Mouse (Mus musculus) layer of hippocampus, adult 9-10 months (tissue): ENCODE data around the gene Art3.
"Not testable (repeated sequence)": the region's sequence is repeated elsewhere in the genome, so short reads cannot be mapped to it uniquely, and the experiment has no call there.

Source experiments
- DNase-seq: peaks from one replicate; pipeline ENCODE4 v3.0.0; 2022; ENCODE audit warnings: low spot score

Art3 gene

GRCm38 (mm10) chr5:92340606-92341005 is 9.0 kb downstream of the Art3 start:
- no peak for DNase-seq

GRCm38 (mm10) chr5:92345006-92345405 is 13.4 kb downstream of the Art3 start:
- DNase-seq: no peak

DNA sequence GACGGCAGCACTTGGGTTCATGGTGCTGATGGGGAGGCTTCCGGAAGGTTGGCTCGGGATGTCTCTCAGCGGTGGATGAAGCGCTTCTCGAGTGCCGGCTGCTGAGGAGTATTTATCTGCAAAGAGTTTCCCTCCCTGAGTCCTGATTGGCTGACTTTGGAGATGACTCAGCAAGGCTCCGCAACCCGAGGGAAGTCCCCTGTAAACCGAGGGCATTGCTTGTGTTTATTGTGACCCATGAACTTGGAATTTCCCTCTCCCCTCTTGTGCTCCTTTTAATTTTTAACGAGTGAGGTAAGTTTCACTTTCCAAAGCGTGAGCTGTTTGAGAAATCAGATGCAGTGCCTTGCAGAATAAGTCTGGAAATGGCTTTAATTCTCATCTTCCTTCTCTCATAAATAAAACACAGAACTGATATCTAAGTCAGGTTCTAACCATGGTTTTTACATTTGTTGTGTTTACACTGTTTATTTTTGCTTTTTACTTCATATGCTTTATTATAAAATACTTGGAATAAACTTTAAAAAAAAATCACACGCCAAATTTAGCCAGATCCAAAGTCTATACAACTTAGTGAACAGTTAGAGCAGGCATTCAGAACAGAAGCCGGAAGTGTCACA is 17.3 kb downstream of the Art3 start, which contains the start of gene Cxcl10:
Cxcl10 (minus strand) TSS at position 96 of the 620 bp plus-strand sequence.
- no peak for DNase-seq

DNA sequence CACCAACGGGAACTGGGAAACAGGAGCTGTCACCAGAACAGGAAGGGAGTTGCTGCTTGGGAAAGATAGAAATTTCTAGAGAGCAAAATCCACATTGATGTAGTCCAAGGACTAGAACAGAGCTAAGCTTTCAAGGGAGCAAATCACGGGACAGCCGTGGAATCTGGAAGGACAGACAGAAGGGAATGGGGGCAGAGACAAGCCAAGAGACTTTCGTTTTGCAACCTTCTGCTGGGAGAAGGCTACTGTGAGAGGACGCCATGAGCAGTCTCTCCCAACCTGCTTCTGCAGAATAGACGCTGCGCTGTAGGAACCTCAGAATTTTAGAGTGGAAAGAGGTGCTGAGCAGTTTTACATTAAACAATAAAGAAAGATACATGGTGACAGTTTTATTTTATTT is 18.1 kb downstream of the Art3 start:
- no peak for DNase-seq

DNA sequence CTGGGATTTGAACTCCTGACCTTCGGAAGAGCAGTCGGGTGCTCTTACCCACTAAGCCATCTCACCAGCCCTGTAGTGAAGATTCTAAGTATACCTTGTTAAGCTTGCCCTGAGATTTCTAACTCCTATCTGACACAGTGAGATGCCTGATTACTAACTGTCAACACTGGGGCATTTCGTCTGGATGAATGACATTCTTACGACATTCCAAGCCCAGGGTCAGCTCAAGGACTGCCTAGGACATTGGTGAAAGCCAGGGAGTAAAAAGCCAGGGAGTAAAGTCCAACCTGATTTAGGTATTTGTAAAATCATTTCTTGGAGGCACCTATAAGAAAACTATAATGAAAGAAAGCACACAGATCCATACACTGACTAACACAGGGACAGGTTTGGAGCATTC is 21.1 kb downstream of the Art3 start:
- not testable (repeated sequence) for DNase-seq

- no peak for DNase-seq
These were observed 21.9 kb downstream of the Art3 start for GRCm38 (mm10) chr5:92353517-92353916.

DNA sequence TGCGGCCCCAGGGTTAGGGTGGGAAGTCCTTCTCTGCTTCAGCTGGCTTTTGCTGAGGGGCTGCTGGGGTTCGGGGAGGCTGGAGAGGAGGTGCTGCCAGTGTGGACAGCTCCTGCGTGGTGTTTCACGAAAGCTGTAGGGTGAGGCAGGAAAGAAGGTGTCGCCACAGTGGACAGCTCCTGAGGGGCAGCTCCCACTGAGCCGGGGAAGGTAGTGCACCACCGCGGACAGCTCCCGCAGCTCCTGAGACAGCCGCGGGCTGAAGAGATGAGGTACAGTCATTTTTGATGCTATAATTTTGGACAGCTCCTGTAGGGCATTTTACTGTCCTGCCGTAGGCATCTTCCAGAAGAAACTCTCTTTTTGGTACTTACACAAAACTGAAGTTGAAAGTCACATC is 26.4 kb downstream of the Art3 start:
- DNase-seq: no peak

DNA sequence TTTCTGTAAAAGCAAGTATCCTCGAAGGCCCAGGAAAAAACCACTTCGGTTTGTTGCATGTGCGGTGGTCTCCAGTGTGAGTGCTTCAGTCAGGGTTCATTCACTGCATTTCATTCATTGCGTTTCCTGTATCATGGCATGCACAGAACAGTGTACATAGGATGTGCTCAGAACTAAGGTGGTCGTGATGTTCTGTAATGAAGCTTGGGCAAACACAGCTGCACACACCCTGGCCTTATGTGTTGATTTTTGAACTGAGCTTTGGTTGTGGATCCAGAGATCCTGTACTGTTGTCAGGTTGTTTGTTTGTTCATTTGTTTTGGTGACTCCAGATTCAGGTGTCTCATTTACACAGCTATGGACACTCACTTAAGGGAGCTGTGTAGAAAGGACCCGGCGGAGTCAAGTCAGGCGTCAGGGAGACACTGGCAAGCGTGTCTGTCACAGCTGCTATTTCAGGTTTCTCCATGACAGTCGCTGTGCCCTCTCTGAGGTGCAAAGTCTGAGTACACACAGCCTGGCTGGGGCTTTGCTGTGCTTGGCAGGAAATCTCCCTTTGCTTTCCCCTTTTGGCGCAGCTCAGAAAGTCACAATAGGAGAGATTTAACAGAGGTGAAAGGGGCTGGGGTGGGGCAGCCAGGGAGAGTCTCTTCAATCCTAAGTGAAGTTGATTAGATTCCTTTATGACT is 27.3 kb downstream of the Art3 start:
- no peak for DNase-seq

DNA sequence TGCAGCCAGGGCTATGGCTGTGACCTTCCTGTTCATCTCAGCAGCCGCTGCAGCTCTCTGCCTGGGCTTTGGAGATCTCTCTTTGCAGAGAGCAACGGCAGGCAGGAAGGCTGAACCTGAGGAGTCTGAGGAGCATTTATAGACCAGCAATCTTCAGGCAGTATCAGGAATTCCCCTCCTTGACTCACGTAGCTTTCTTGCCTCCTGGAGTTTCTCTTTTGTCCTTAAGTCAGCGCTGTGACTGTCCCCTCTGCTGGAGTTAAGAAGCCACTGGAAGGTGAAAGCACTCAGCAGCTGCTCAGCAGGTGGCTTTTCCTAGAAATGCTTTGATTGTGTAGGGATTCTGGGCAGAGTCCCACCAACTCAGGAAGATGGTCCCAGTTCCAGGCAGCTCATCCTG is 31.6 kb downstream of the Art3 start:
- DNase-seq: no peak

DNA sequence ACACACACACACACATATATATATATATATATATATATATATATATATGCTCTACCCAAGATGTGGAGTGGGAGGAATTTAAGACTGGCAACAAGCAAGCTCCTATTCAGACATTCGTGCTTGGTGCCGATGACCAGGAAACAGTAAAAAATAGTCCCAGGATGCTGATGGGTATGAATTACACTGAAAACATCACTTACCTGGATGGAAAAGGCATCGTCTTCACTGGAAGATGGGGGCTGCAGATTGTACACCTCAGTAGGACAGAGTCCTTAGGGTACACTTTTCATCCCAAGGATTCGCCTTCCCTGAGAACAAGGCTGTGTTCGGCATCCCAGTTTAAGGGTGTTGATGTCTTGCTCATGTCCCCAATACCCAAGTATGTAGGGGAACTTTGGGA is 32.4 kb downstream of the Art3 start:
- no peak for DNase-seq

DNA sequence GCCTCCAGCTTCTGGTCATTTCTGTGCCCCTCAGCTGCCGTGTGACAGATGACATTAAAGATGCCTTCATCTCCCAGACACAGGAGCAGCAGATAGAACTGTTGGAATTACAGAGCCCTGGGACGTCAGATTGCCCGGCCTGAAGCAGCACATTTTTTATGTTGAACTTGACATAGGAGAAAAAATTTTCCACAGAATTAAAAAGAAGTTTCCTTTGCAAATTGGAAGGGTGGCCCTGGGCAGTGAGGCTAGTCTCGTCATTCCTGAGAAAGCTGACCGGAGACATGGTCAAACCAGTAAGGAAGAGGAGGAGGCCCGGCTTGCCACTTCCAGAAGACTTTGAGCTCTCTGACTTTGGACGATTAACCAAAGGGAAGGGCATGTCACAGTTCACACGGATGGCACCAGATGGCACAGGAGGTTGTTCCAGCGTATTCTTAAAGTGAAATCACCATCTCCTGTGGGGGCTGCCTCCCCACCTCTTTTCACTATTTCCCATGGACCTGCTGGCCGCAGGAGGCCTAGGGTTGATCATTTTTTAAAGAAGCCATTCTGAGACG is 33.6 kb downstream of the Art3 start:
- no peak for DNase-seq

- DNase-seq: no peak
These were observed 34.9 kb downstream of the Art3 start for GRCm38 (mm10) chr5:92366565-92366964.

- DNase-seq: no peak
These were observed 36.8 kb downstream of the Art3 start for GRCm38 (mm10) chr5:92368392-92368791.

DNA sequence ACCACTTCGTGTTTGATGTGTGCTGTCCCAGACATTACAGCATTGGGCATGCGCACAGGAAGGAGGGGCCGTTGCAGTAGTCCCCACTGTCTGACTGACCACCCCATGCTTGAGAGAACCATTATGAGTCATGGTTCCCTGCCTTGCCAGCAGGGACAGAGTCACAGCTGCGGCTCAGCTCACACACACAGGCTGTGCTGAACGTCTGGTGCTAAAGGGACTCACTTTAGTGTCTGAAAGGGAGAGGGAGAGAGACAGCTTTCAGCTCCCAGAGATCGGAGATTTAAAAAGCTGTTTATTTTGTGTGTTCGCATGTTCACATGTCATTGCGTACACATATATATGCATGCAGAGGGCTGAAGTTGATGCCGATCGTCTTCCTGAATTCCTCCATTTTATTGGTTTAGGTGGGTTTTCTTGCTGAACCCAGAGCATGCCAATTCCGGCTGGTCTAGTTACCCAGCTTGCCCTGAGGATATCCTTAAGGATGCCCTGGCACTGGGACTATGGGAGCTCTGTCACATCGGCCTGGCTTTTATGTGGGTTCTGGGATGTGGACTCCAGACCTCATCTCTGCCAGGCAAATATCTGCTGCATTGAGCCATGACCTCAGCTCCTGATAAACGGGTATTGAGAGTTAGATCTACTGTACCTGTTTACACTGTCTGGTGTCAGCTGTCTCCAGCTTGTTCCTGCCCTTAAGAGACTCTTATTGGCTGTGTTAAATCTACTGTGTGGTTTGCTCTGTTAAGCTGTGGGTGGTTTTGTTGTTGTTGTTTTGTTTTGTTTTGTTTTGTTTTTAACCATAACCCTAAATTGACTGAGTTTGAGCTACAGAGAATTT is 37.7 kb downstream of the Art3 start:
- no peak for DNase-seq

DNA sequence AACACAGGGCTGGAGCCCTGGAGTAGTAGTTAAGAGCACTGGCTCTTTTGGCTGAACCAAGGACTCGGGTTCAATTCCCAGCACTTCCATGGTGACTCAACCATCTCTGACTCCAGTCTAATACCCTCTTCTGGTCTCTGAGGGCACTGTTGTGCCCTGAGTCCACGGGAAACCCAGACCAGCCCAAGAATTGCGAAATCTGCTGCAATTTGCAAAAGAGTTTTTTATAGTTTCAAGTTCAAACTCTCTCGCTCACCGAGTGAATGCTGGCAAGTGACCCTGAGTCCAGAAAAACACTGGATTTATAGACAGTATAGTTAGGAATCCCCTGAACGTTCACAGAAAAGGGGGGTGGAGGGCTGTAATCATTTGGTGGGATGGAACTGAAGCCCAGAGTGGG is 38.8 kb downstream of the Art3 start:
- no peak for DNase-seq

DNA sequence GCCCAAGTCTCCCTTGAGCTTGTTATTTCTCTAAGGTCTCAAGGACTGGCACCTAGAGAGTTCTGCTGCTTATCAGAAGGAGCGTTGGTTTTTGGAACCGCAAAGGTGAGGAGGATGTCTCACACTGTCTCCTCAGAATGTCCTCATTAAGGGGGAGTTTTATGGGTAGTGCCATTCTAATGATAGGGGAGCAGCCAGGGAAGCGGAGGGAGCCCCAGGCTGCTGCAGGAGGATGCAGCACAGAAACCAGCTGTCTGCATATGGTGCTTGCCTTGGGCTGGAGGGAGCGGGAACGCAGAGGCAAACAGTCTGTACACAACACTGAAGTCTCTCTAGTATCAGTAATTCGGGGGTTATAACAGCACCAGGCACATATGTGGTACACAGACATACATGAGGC is 39.3 kb downstream of the Art3 start:
- DNase-seq: no peak

GRCm38 (mm10) chr5:92371361-92371976 is 39.8 kb downstream of the Art3 start:
- DNase-seq: no peak

DNA sequence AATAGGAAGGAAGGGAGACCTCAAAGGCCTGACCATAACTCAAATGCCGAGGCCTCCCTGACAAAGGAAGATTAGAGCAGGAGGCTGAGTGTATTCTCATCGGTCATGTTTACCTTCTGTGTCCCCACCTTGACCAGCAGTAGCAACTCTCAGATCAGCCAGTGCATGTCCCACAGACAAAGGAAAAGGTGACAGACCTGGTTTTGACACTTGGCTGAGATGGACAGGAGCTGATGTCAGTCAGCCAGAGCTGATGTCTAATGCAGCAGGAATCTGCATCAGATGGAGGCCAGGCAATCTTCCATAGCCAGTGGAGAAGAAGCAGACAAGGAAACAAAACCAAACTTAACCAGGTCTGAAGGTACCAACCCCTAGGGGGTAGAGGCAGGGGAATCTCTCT is 41.0 kb downstream of the Art3 start:
- no peak for DNase-seq

DNA sequence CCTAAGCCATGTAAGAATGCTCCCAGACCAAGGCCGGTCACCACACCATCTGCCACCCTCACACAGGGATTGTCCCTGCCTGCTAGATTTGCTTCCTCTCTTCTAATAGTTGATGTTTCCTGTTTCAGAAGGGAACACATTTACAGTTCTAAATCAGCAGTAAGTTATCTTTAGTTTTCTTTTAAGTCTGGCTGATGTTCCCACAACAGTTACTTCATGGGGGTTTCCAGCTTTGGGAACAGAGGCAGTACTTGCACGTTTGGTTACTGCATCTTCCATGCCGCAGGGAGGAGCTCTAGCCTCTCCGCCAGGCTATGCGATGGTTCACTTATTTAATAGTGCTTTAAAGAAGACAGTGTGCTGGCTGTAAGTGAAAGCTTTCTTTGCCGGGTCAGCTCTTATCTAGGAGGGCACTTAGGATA is 43.1 kb downstream of the Art3 start:
- no peak for DNase-seq

DNA sequence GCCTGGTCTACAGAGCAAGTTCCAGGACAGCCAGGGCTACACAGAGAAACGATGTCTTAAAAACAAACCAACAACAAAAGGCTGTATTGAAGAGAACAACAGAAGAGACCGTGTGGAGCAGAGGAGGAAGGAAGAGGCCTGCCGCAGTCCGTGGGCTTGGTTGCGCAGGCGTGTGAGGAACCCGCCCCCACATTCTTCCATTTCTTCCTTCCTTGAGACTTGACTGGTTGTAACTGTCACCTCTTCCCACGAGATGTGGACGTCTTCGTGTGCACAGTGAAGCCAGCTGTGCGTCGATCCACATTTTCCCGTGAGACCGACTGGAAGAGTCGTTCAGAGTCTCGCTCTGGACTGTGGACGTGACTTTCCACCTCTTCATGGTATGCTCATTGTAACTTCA is 43.7 kb downstream of the Art3 start:
- DNase-seq: no peak

- no peak for DNase-seq
These were observed 45.3 kb downstream of the Art3 start for GRCm38 (mm10) chr5:92376795-92377405.
